27 mouse cellular contexts compared by ENCODE assay signal in the genomic region with DNA sequence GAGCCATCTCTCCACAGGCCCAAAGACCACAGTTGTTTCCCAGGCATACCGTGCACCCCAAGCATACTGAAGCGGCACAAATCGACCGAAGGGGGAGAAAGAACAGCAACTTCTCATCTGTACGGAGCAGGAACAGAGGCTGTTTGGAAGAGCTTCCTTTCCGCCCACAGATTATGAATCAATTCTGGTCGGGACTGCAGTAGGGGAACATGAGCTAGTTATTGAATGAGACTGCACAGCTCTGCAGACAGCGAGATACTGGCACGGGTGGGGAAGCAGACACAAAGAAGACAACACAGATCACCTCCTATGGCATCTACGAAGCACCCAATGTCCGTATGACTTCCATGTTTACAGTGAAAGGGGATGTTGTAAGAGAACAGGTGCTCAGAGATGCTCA. TPM values are rescaled to one million over a fixed set of nuclear protein-coding genes. Genes with fewer than 3 reads are reported as not detected.
DNase-seq lines count a peak whose midpoint lies in the region; ATAC-seq and TF ChIP-seq lines count a peak whose summit lies in the region.
"Had no signal": no experiment of that assay in that cellular context is flagged by ENCODE, and none has a peak within 500 bp of the region (broad histone marks: within the 10 kb centered on the region; RNA-seq: fewer than 3 reads in every experiment).

No protein-coding gene starts in this region.

- peaks cover 95% of the 10 kb centered on the region for H3K4me1 ChIP-seq in forebrain, embryonic 13.5 days
- peaks cover 20% of the 10 kb centered on the region for H3K4me1 ChIP-seq in forebrain, embryonic 11.5 days (replicated peaks; ENCODE audit: control insufficient read depth, insufficient read depth, low read length)
- peaks cover 46% of the 10 kb centered on the region for H3K4me1 ChIP-seq in brown adipose tissue, adult 24 weeks (ENCODE audit: control insufficient read depth, insufficient read depth, insufficient read length, low read length)
- H3K4me1 ChIP-seq in olfactory bulb, adult 2 months (ENCODE audit: control insufficient read depth, insufficient read depth, low read length): peaks cover 73% of the 10 kb centered on the region
- H3K4me1 ChIP-seq in midbrain, embryonic 10.5 days: peaks cover 94% of the 10 kb centered on the region

- H3K4me2 ChIP-seq in forebrain, embryonic 13.5 days: no peak overlapping the region
- no peak overlapping the region for H3K4me2 ChIP-seq in forebrain, embryonic 11.5 days (ENCODE audit: low read depth, low read length, severe bottlenecking)
- H3K4me2 ChIP-seq: embryonic facial prominence, embryonic 13.5 days; heart, embryonic 12.5 days; hindbrain, embryonic 15.5 days; kidney, embryonic 15.5 days; limb, embryonic 13.5 days; liver, embryonic 11.5 days; lung, embryonic 15.5 days; midbrain, embryonic 13.5 days; neural tube, embryonic 13.5 days; stomach, embryonic 15.5 days had no signal

- TF ChIP-seq POLR2A in olfactory bulb, adult 2 months (IDR thresholded peaks at IDR 0.05; ENCODE audit: insufficient read depth, low read depth, low read length): no peak

- H3K36me3 ChIP-seq in forebrain, embryonic 13.5 days (ENCODE audit: poor library complexity, severe bottlenecking): peaks cover 8% of the 10 kb centered on the region; the same call in 1 of the 2 replicates
- no peaks in the 10 kb centered on the region for H3K36me3 ChIP-seq in forebrain, embryonic 11.5 days (ENCODE audit: control insufficient read depth, insufficient read depth, low read length)
- H3K36me3 ChIP-seq in midbrain, embryonic 10.5 days: no peaks in the 10 kb centered on the region
- H3K36me3 ChIP-seq: embryonic facial prominence, embryonic 13.5 days; heart, embryonic 12.5 days; hindbrain, embryonic 15.5 days; kidney, embryonic 15.5 days; limb, embryonic 13.5 days; lung, embryonic 15.5 days; midbrain, embryonic 13.5 days; neural tube, embryonic 13.5 days; stomach, embryonic 15.5 days had no signal

- no peaks in the 10 kb centered on the region for H3K9me3 ChIP-seq in forebrain, embryonic 13.5 days (replicated peaks)
- H3K9me3 ChIP-seq in forebrain, embryonic 11.5 days (ENCODE audit: control insufficient read depth, low read length): no peaks in the 10 kb centered on the region
- H3K9me3 ChIP-seq in midbrain, embryonic 10.5 days (replicated peaks): no peaks in the 10 kb centered on the region
- H3K9me3 ChIP-seq: embryonic facial prominence, embryonic 13.5 days; heart, embryonic 12.5 days; hindbrain, embryonic 15.5 days; kidney, embryonic 15.5 days; limb, embryonic 13.5 days; lung, embryonic 15.5 days; megakaryocyte, embryonic 14.5 days; midbrain, embryonic 13.5 days; neural tube, embryonic 13.5 days; stomach, embryonic 15.5 days had no signal

- no peak overlapping the region for H3K4me3 ChIP-seq in forebrain, embryonic 13.5 days
- H3K4me3 ChIP-seq in forebrain, embryonic 11.5 days (ENCODE audit: low read depth, low read length): no peak overlapping the region
- no peak overlapping the region for H3K4me3 ChIP-seq in brown adipose tissue, adult 24 weeks (ENCODE audit: insufficient read depth, low read depth, low read length)
- no peak overlapping the region for H3K4me3 ChIP-seq in olfactory bulb, adult 2 months (ENCODE audit: insufficient read depth, low read depth, low read length)
- no peak overlapping the region for H3K4me3 ChIP-seq in midbrain, embryonic 10.5 days
- H3K4me3 ChIP-seq: embryonic facial prominence, embryonic 13.5 days; heart, adult 2 months; heart, embryonic 12.5 days; hindbrain, embryonic 15.5 days; kidney, embryonic 15.5 days; limb, embryonic 13.5 days; lung, embryonic 15.5 days; megakaryocyte, embryonic 14.5 days; midbrain, embryonic 13.5 days; neural tube, embryonic 13.5 days; stomach, embryonic 15.5 days had no signal

- H3K9ac ChIP-seq in forebrain, embryonic 13.5 days: no peak overlapping the region
- no peak overlapping the region for H3K9ac ChIP-seq in forebrain, embryonic 11.5 days (ENCODE audit: low read length)
- H3K9ac ChIP-seq: embryonic facial prominence, embryonic 13.5 days; heart, embryonic 12.5 days; hindbrain, embryonic 15.5 days; kidney, embryonic 15.5 days; limb, embryonic 13.5 days; lung, embryonic 15.5 days; midbrain, embryonic 13.5 days; neural tube, embryonic 13.5 days; stomach, embryonic 15.5 days had no signal

- WGBS in forebrain, embryonic 13.5 days: 85% methylated on average over 11 of the region's 11 CpGs
- 87% methylated on average over 11 of the region's 11 CpGs for WGBS in forebrain, embryonic 11.5 days
- 26% methylated on average over 11 of the region's 11 CpGs for WGBS in olfactory bulb, adult 2 months
- WGBS in midbrain, embryonic 10.5 days: 88% methylated on average over 11 of the region's 11 CpGs

- peak overlapping the region; percentile 36 for H3K27ac ChIP-seq in forebrain, embryonic 13.5 days
- no peak overlapping the region for H3K27ac ChIP-seq in forebrain, embryonic 11.5 days (ENCODE audit: low read depth, low read length)
- 0 out of 2 replicates have a peak overlapping the region, but pooled peaks have one; percentile 2 for H3K27ac ChIP-seq in brown adipose tissue, adult 24 weeks (replicated peaks; ENCODE audit: low read depth, low read length)
- peak overlapping the region; percentile 66 for H3K27ac ChIP-seq in olfactory bulb, adult 2 months (ENCODE audit: insufficient read depth, low read depth, low read length)
- H3K27ac ChIP-seq in midbrain, embryonic 10.5 days (replicated peaks): no peak overlapping the region
- H3K27ac ChIP-seq: embryonic facial prominence, embryonic 13.5 days; heart, adult 2 months; hindbrain, embryonic 15.5 days; kidney, embryonic 15.5 days; limb, embryonic 13.5 days; lung, embryonic 15.5 days; midbrain, embryonic 13.5 days; neural tube, embryonic 13.5 days; stomach, embryonic 15.5 days had no signal

- TF ChIP-seq CTCF in olfactory bulb, adult 2 months (IDR thresholded peaks at IDR 0.05; ENCODE audit: insufficient read depth, low read depth, low read length): no peak

- no peaks in the 10 kb centered on the region for H3K27me3 ChIP-seq in forebrain, embryonic 13.5 days
- H3K27me3 ChIP-seq in forebrain, embryonic 11.5 days (ENCODE audit: control insufficient read depth, insufficient read depth, low read length): no peaks in the 10 kb centered on the region
- H3K27me3 ChIP-seq in midbrain, embryonic 10.5 days (ENCODE audit: low read depth, poor library complexity, severe bottlenecking): peaks cover 25% of the 10 kb centered on the region
- H3K27me3 ChIP-seq: embryonic facial prominence, embryonic 13.5 days; heart, embryonic 12.5 days; hindbrain, embryonic 15.5 days; kidney, embryonic 15.5 days; lung, embryonic 15.5 days; neural tube, embryonic 13.5 days; stomach, embryonic 15.5 days had no signal

- no peak for DNase-seq in forebrain, embryonic 11.5 days (ENCODE audit: low spot score)
- peak; percentile 78 for DNase-seq in layer of hippocampus, adult 9-11 months
- no peak for DNase-seq in layer of hippocampus, postnatal 36 days
- no peak for DNase-seq in midbrain, embryonic 10.5 days (ENCODE audit: low spot score)
- DNase-seq: adrenal gland, adult 2 months; adrenal gland, postnatal 36 days; cerebellum, adult 9-11 months; heart, adult 2 months; kidney, adult 18-20 months; kidney, postnatal 25 days; lung, postnatal 36 days; right cerebral cortex, postnatal 14 days had no signal

- no peak for ATAC-seq in forebrain, embryonic 13.5 days
- ATAC-seq in forebrain, embryonic 11.5 days (replicated peaks; ENCODE audit: low FRiP score): no peak
- ATAC-seq: CD4-positive, CD25-positive, alpha-beta regulatory T cell, adult 4 months; midbrain, embryonic 13.5 days had no signal

RNA-seq across cellular contexts. Expression of a gene that starts 8.3 kb away (rescaled TPM):
- 35.5 and 37.0 TPM in 2 replicates for polyA plus RNA-seq in forebrain, embryonic 13.5 days (2015; fragmentation: Nextera tagmentation; extraction: Ambion mirVana)
- 24.0 and 26.5 TPM in 2 replicates for polyA plus RNA-seq in forebrain, embryonic 11.5 days (2014; fragmentation: Nextera tagmentation; extraction: Ambion mirVana)
- 100 to 1,000 TPM; 238 TPM for total RNA-seq in layer of hippocampus, postnatal 36 days (2021)
- polyA plus RNA-seq in brown adipose tissue, adult 24 weeks (2012; ENCODE audit: insufficient read depth, insufficient read length, missing spikeins): 6.1 TPM in 2 replicates
- polyA plus RNA-seq in olfactory bulb, adult 2 months (2012; ENCODE audit: insufficient read depth, insufficient read length, low replicate concordance, missing spikeins): not detected in 2 replicates
- polyA plus RNA-seq in midbrain, embryonic 10.5 days (2016; fragmentation: Nextera tagmentation; extraction: Ambion mirVana): 12.8 and 16.2 TPM in 2 replicates

Comparison
In these comparisons a context has a peak if more than half of its experiments do, and no peak if none do; other contexts are left out.
1. H3K27ac ChIP-seq: peak in forebrain, embryonic 13.5 days (single experiment), brown adipose tissue, adult 24 weeks (single experiment) and olfactory bulb, adult 2 months (single experiment); none in forebrain, embryonic 11.5 days (single experiment) and midbrain, embryonic 10.5 days (single experiment).